Mouse (Mus musculus) intestine, embryonic 15.5 days (tissue): ENCODE measurements at regions not wholly inside any gene's neighbourhood (a gene's known extent, or its start where the extent isn't known, plus 50 kb on each side); places are given as distances from the start of the nearest gene placed in this dataset.

ENCODE experiments used
- ATAC-seq: fragments of 200-750 bp; cut with Nextera tagmentation; 2 replicates; pipeline ENCODE4 v1.8.0; 2017; ENCODE audit warnings: moderate TSS enrichment, moderate library complexity
- H3K27ac ChIP-seq: fragments of 300-500 bp; sonication (generic); 2 replicates; pipeline ENCODE4 v1.5.1; 2015; ENCODE audit warnings: mild to moderate bottlenecking, inconsistent platforms
- H3K27me3 ChIP-seq: fragments of 300-500 bp; sonication (generic); replicated peaks from 2 replicates; pipeline ENCODE4 v1.6.1; 2015; ENCODE audit warnings: inconsistent platforms
- H3K36me3 ChIP-seq: fragments of 300-500 bp; sonication (generic); 2 replicates; pipeline ENCODE4 v1.6.1; 2015; ENCODE audit warnings: inconsistent platforms
- H3K4me1 ChIP-seq: fragments of 300-500 bp; sonication (generic); replicated peaks from 2 replicates; pipeline ENCODE4 v1.6.1; 2015; ENCODE audit warnings: inconsistent platforms
- H3K4me2 ChIP-seq: fragments of 300-500 bp; sonication (generic); replicated peaks from 2 replicates; pipeline ENCODE4 v1.6.1; 2015; ENCODE audit warnings: mild to moderate bottlenecking, inconsistent platforms
- H3K4me3 ChIP-seq: fragments of 300-500 bp; sonication (generic); replicated peaks from 2 replicates; pipeline ENCODE4 v1.5.1; 2015; ENCODE audit warnings: inconsistent platforms
- H3K9ac ChIP-seq: fragments of 300-500 bp; sonication (generic); 2 replicates; pipeline ENCODE4 v1.6.1; 2015; ENCODE audit warnings: inconsistent platforms
- H3K9me3 ChIP-seq: fragments of 300-500 bp; sonication (generic); 2 replicates; pipeline ENCODE4 v1.6.1; 2016; ENCODE audit warnings: inconsistent platforms
- WGBS: fragments of 180-500 bp; shearing (Covaris S2); methylation state at CpG from one replicate; pipeline ENCODE4 v1.1.7; 2015; 5-methylcytosine and 5-hydroxymethylcytosine counted together

DNA sequence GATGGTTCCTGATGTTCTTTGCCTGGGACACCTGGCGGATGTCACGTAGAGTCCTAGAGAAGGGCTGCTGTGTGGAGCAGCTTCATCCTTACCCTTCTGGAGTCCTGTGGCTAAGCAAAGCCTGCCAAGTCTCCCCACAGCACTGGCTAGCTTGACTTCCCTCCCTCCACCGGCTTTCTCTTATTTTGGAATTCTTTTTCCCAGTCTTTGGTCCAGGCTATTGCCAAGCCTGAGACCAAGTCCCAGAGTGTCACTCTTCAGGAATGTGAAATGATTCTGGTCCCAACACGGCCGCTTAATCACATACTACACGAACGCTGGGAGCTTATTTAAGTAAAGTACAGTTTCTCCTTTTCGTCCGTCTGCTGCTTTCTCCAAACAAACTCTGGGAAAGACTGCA, 146.4 kb downstream of the Fndc1 start:
- Histone ChIP-seq H3K4me3 (no peak overlapping the region), H3K36me3 (no peaks in the 10 kb centered on the region), H3K9ac (no peak overlapping the region), H3K4me2 (no peak overlapping the region), H3K9me3 (no peaks in the 10 kb centered on the region), H3K27ac (no peak overlapping the region), H3K4me1 (no peaks in the 10 kb centered on the region), H3K27me3 (no peaks in the 10 kb centered on the region)
- no peak for ATAC-seq
- 86% methylated on average over 9 of the region's 9 CpGs for WGBS

DNA sequence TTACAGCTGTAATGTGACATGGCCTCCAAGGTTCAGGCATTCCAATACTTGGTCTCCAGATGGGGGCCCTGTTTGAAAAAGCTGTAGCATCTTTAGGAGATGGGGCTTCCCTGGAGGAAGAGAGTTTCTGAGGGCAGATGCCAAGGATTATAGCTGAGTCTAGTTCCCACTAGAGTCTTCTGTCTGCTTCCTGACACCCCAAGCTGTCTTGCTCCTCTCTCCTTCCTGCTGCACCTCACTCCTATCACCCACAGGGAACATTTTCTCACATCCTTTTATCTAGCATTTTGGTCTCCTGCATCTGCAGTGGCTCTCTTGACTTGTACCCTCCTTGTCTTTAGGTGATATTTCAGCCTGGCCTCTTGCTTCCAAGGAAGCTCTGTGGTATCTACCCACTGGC, 147.3 kb downstream of the Fndc1 start:
- H3K9me3 ChIP-seq, result no peaks in the 10 kb centered on the region
- H3K4me3 ChIP-seq, result no peak overlapping the region
- no peak for ATAC-seq

DNA sequence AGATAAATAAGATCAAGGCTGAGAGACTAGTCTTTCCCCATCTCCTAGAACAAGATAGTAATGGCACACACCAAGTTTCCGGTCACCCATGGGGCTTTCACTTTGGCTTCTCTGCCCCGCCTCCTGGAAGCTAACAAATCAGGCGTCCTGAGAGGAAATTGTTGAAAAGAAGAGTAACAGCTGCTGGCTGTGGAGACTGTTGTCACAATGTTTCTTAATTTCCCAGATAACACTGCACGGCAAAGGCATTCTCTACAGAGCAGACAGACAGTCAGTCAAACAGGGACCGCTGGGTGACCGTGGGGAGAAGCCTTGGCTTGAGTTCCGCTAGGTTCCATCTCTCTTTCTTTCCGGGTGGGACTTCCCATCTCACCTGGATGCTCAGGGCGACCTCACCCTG, 148.2 kb downstream of the Fndc1 start:
- H3K4me2 ChIP-seq, result no peak overlapping the region
- no peak overlapping the region for H3K4me3 ChIP-seq
- H3K4me1 ChIP-seq, result no peaks in the 10 kb centered on the region
- 68% methylated on average over 9 of the region's 9 CpGs for WGBS
- ATAC-seq, result no peak
- no peak overlapping the region for H3K27ac ChIP-seq
- H3K9ac ChIP-seq, result no peak overlapping the region
- no peaks in the 10 kb centered on the region for H3K36me3 ChIP-seq
- no peaks in the 10 kb centered on the region for H3K9me3 ChIP-seq
- H3K27me3 ChIP-seq, result no peaks in the 10 kb centered on the region

More for the DNA sequence above, 147.3 kb downstream of the Fndc1 start:
- Histone ChIP-seq H3K9ac (no peak overlapping the region), H3K27ac (no peak overlapping the region), H3K36me3 (no peaks in the 10 kb centered on the region), H3K27me3 (no peaks in the 10 kb centered on the region), H3K4me1 (no peaks in the 10 kb centered on the region), H3K4me2 (no peak overlapping the region)

DNA sequence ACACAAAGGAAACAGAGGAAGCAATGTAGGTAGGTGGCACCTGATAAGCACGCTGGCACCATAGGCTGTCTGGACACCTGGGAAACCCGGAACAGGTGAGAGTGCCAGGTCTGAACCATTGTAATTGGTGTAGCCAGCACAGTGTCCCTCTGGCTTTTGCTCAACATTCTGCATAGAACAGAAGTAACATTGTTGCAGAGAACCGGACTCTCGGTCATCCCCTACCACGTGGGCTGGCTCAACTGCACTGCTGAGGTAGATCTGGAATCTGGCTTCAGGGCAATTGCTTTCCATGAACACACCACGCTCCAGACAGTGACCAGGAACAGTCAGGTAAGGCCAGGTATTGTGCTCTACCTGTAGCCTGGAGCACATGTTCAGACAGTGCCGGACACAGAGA, 149.3 kb downstream of the Fndc1 start:
- Histone ChIP-seq H3K27ac (no peak overlapping the region), H3K27me3 (no peaks in the 10 kb centered on the region), H3K9me3 (no peaks in the 10 kb centered on the region), H3K9ac (no peak overlapping the region), H3K4me3 (no peak overlapping the region), H3K4me2 (no peak overlapping the region), H3K36me3 (no peaks in the 10 kb centered on the region), H3K4me1 (no peaks in the 10 kb centered on the region)
- no peak for ATAC-seq
- WGBS, result 88% methylated on average over 7 of the region's 7 CpGs

DNA sequence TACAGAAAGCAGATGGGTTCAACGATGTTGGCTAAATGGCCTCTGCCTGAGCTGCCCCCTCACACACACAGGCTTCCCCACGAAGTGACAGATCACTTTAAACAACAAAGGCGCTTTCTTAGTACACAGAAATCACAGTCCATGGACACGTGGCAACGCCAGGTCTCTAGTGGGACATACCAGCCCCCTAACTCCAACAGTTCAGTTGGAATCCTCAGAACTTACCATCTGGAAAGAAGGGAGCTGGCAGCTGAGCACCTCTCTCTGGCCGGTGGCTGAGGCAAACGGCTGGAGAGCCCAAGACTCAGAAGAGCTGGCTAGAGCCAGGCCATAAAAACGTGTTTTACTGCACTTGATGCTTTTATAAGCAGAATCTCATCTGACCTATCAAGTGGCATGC, 149.8 kb downstream of the Fndc1 start:
- Histone ChIP-seq H3K27ac (no peak overlapping the region), H3K4me1 (no peaks in the 10 kb centered on the region), H3K4me3 (no peak overlapping the region), H3K9me3 (no peaks in the 10 kb centered on the region), H3K9ac (no peak overlapping the region), H3K27me3 (no peaks in the 10 kb centered on the region), H3K4me2 (no peak overlapping the region), H3K36me3 (no peaks in the 10 kb centered on the region)
- ATAC-seq, result no peak
- WGBS, result 62% methylated on average over 8 of the region's 8 CpGs

DNA sequence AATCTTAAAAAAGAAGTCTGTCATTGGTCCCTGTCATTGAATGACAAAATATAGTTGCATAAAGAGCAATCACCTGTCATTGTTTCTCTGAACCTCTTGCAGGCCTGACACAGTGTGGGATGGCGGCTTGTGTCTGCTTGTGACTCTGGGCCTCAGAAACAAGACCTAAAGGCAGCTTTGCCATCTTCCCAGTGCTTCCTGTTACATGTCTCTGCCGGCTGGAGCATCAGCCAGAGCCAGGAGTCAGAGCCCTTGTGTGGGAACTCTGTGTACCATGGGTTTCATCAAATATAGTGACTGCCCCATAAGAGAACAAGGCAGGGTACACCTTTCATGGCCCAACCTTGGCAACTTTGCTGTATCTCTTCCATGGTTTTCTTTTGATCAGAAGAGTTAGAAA, 150.3 kb downstream of the Fndc1 start:
- H3K4me2 ChIP-seq, result no peak overlapping the region
- WGBS, result 74% methylated on average over 2 of the region's 2 CpGs
- no peak overlapping the region for H3K4me3 ChIP-seq
- H3K27me3 ChIP-seq, result no peaks in the 10 kb centered on the region
- no peaks in the 10 kb centered on the region for H3K9me3 ChIP-seq
- H3K4me1 ChIP-seq, result no peaks in the 10 kb centered on the region
- H3K9ac ChIP-seq, result no peak overlapping the region
- no peak for ATAC-seq
- no peak overlapping the region for H3K27ac ChIP-seq
- H3K36me3 ChIP-seq, result no peaks in the 10 kb centered on the region

DNA sequence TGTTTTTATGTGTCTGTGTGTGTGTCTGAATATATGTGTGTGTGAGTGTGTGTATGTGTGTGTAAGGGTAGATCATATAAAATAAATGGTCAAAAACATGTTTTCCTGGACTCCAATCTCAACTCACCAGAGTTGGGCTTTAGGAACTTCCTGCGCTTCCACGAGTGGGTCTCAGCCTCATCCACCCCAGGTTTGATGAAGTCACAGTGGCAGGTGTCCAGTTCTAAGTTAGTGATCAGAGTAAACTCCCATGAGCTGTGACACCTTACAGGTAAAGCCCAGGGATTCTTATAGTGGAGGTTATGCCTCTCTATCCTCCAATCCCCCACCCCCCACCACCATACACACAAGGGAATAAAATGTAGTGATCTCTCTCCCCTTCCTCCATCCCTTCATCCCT, 152.6 kb downstream of the Fndc1 start:
- 88% methylated on average over 2 of the region's 2 CpGs for WGBS
- no peak for ATAC-seq
- no peak overlapping the region for H3K9ac ChIP-seq

DNA sequence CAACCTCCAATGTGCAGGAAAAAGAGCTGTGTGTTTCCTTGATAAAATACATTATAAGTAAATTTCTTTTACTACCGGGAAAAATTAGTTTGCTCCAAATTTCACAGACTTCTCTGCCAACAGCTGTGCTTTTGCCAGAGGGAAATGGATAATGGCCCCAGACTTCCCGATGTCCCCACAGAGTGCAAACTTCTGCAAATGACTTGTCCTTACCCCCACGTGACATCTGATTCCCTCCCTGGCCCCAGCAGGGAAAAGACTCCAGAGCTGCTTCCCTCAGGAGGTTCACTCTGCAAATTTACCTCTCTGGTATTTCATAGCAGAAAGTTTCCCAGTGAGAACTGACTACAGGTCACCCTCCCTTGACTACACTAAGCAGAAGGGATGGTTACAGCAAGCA, 159.3 kb downstream of the Fndc1 start:
- WGBS, result 48% methylated on average over 3 of the region's 3 CpGs
- Histone ChIP-seq H3K27ac (no peak overlapping the region), H3K9me3 (no peaks in the 10 kb centered on the region), H3K4me1 (no peaks in the 10 kb centered on the region), H3K4me2 (no peak overlapping the region), H3K36me3 (no peaks in the 10 kb centered on the region), H3K27me3 (no peaks in the 10 kb centered on the region), H3K4me3 (no peak overlapping the region), H3K9ac (no peak overlapping the region)
- ATAC-seq, result no peak

More for the DNA sequence above, 152.6 kb downstream of the Fndc1 start:
- Histone ChIP-seq H3K27ac (no peak overlapping the region), H3K4me2 (no peak overlapping the region), H3K4me3 (no peak overlapping the region), H3K27me3 (no peaks in the 10 kb centered on the region), H3K9me3 (no peaks in the 10 kb centered on the region), H3K4me1 (no peaks in the 10 kb centered on the region), H3K36me3 (no peaks in the 10 kb centered on the region)

DNA sequence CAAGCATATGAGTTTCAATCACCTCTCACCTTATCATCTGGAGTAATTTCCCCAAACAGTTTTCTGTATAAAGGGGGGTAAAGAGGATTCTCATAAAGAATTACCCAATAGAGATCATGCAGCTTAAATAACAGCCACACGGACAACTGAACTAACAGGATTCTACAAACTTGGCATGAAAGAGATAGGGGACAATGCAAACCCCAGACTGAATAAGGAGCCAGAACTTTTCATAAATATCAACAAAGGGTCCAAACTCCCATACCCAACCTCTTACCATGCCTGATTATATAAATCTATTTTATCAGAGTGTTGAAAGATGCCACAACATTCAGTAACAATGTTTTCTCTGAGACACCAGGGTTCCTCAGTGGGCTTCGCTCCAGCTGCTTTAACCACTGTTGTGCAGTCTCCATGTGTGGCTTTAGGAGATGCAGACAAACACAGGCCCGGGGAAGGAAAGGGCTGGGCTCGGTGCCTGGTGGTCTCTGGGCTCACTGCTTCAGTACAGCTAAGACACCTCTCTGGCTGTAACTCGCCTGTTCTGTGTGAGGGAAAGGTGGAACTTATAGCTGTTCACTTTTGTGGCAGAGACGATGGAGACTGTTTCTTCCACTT, 160.2 kb downstream of the Fndc1 start:
- Histone ChIP-seq H3K27ac (no peak overlapping the region), H3K4me2 (no peak overlapping the region), H3K4me3 (no peak overlapping the region), H3K36me3 (no peaks in the 10 kb centered on the region), H3K9me3 (no peaks in the 10 kb centered on the region), H3K4me1 (no peaks in the 10 kb centered on the region), H3K9ac (no peak overlapping the region), H3K27me3 (no peaks in the 10 kb centered on the region)
- WGBS, result 73% methylated on average over 6 of the region's 6 CpGs
- no peak for ATAC-seq

DNA sequence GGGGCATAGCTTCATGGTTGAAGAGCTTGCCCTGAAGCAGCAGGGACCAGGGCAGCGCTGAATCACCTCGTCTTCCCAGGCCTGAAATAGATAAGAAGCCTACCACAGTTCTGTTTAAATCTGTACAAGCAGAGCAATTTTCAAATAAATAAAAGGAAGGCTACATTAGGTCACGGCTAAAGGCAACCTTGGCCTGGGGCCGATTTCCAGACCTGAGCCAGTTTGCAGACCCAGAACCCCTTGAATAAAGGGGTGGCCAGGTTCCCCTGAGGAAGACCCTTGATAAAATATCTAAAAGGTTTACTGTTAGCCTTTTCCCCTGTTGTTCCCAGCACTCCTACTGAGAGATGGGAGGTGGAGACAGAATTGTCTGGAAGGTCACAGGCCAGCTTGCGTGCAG, 160.9 kb downstream of the Fndc1 start:
- no peak overlapping the region for H3K9ac ChIP-seq
- no peak overlapping the region for H3K27ac ChIP-seq
- 62% methylated on average over 5 of the region's 5 CpGs for WGBS
- ATAC-seq, result no peak
- H3K9me3 ChIP-seq, result no peaks in the 10 kb centered on the region
- H3K27me3 ChIP-seq, result no peaks in the 10 kb centered on the region
- H3K4me2 ChIP-seq, result no peak overlapping the region
- no peak overlapping the region for H3K4me3 ChIP-seq
- H3K4me1 ChIP-seq, result no peaks in the 10 kb centered on the region
- H3K36me3 ChIP-seq, result no peaks in the 10 kb centered on the region

DNA sequence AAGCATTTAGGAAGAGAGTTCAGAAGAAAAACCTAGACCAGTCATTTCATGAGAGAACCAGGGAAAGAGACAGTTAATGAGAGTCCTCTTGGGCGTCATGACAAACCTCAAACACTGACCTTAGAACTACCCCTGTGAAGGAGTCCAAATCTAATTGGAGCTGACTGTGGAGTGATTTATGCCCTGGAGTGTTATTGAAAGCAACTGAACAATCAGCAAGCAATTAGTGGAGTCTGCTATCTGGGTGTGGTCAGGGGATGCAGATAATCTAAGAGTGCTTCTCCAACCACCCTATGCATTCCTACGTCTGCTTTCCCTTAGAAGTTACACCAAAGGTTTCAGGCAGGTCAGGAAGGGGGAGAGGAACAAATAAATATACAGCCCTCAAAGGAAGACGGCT, 161.4 kb downstream of the Fndc1 start:
- 32% methylated on average over 3 of the region's 3 CpGs for WGBS
- Histone ChIP-seq H3K9me3 (no peaks in the 10 kb centered on the region), H3K9ac (no peak overlapping the region), H3K4me1 (no peaks in the 10 kb centered on the region), H3K27ac (no peak overlapping the region), H3K4me3 (no peak overlapping the region), H3K27me3 (no peaks in the 10 kb centered on the region), H3K36me3 (no peaks in the 10 kb centered on the region), H3K4me2 (no peak overlapping the region)
- ATAC-seq, result no peak

DNA sequence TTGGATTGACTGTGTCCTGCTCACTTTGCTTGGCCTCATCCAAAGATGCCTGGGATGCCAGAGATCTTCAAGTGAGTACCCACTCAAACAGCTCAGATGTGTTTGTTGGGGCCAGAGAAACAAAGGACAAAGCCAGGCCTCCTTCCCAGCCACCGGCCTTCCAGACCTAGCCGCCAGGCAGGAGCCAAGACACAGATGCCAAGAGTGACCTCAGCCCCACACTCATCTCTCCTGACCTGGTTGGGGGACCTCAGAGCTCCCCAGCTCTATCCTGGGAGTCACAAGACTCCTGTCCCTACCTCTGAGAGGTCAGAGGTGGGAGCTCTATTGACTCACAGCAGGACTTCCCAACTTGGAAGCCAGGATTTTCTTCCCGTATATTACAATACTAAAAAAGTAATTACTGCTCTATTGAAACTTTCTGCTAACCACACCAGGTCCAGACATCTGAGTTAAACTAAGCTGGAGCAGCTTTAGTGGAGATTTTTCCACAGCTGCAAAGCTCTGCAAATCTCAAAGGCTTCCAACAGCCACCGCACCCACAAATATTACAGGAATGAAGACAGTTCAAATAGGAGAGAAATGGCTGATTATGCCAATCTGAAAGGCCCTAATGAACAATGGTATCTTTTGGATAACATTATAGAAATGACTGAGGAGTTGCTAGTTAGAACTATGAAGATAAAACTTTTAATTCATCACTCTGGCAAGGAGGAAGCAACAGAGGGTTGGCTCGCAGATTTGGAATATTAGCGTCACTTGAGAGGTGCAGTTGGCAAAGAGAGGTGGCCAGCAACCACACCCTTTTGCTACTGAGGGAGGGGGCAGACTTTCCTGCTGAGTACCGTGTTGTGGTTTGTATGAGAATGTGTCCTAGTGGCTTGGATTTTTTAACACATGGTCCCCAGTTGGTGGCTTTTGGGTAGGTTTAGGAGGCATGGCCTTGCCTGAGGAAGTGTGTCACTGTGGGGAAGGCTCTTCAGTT, 162.9 kb downstream of the Fndc1 start:
- no peaks in the 10 kb centered on the region for H3K36me3 ChIP-seq
- no peaks in the 10 kb centered on the region for H3K9me3 ChIP-seq
- H3K9ac ChIP-seq, result no peak overlapping the region
- H3K27me3 ChIP-seq, result no peaks in the 10 kb centered on the region
- H3K27ac ChIP-seq, result no peak overlapping the region
- WGBS, result 89% methylated on average over 7 of the region's 7 CpGs
- no peak overlapping the region for H3K4me3 ChIP-seq
- no peak overlapping the region for H3K4me2 ChIP-seq
- no peaks in the 10 kb centered on the region for H3K4me1 ChIP-seq
- no peak for ATAC-seq

DNA sequence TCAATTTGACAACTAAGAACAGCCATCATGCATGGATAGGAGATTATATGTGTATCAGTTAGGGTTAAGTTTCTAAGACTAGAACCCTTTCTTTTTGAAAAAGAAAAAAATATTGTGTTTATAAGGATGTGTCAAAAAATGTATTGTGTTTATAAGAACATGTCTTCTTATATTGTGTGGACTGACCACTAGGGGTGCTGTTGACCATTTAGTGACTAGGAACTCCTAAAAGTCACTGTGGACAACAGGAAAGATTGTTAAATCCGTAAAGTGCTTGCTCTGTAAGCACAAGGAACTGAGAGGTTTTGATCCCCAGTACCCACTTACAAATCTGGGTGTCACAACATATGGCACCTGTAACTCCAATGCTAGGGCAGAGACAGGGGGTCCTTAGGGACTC, 170.6 kb downstream of the Fndc1 start:
- H3K9ac ChIP-seq, result no peak overlapping the region
- H3K36me3 ChIP-seq, result no peaks in the 10 kb centered on the region
- H3K4me2 ChIP-seq, result no peak overlapping the region
- H3K4me3 ChIP-seq, result no peak overlapping the region
- H3K27me3 ChIP-seq, result no peaks in the 10 kb centered on the region
- 0 out of 2 replicates have a peak, but pooled peaks cover 3% of the 10 kb centered on the region for H3K4me1 ChIP-seq
- no peaks in the 10 kb centered on the region for H3K9me3 ChIP-seq
- no peak overlapping the region for H3K27ac ChIP-seq
- no peak for ATAC-seq
- 79% methylated on average over 1 of the region's 1 CpGs for WGBS
